In genomic region chr10:3567821-3568220, GRCm38 (mm10) we compare ENCODE assay signal across 1 mouse cellular context.
TF ChIP-seq lines count a peak whose summit lies in the region.

No protein-coding gene starts in this region.

TF ChIP-seq in CH12.LX, 34 proteins besides CTCF, POLR2A, EP300 and RAD21 (continued from another document):
- TF ChIP-seq GABPA (IDR thresholded peaks at IDR 0.05; ENCODE audit: insufficient replicate concordance, low read depth, low read length) (no peak), BHLHE40 (IDR thresholded peaks at IDR 0.05; ENCODE audit: low read depth, low read length) (no peak)
TF ChIP-seq in CH12.LX: peak in this region for 0.
